Mouse (Mus musculus) limb, embryonic 15.5 days (tissue): ENCODE data around the gene Htr2a. TPM values are rescaled to one million over a fixed set of nuclear protein-coding genes. Genes with fewer than 3 reads are reported as not detected.

Source experiments
- ATAC-seq: fragments of 200-750 bp; cut with Nextera tagmentation; 2 replicates; pipeline ENCODE4 v1.8.0; 2017; ENCODE audit warnings: low read depth, moderate TSS enrichment; ENCODE audit not compliant: insufficient number of reproducible peaks, low FRiP score, low TSS enrichment
- H3K27ac ChIP-seq: fragments of 300-500 bp; sonication (generic); 2 replicates; pipeline ENCODE4 v1.5.1; 2015; ENCODE audit warnings: moderate library complexity, mild to moderate bottlenecking, inconsistent platforms
- H3K27me3 ChIP-seq: fragments of 300-500 bp; sonication (generic); 2 replicates; pipeline ENCODE4 v1.6.1; 2015; ENCODE audit warnings: inconsistent platforms
- H3K36me3 ChIP-seq: fragments of 300-500 bp; sonication (generic); 2 replicates; pipeline ENCODE4 v1.6.1; 2015; ENCODE audit warnings: inconsistent platforms
- H3K4me1 ChIP-seq: fragments of 300-500 bp; sonication (generic); 2 replicates; pipeline ENCODE4 v1.6.1; 2015; ENCODE audit warnings: inconsistent platforms
- H3K4me2 ChIP-seq: fragments of 300-500 bp; sonication (generic); 2 replicates; pipeline ENCODE4 v1.6.1; 2015; ENCODE audit warnings: mild to moderate bottlenecking, inconsistent platforms
- H3K4me3 ChIP-seq: fragments of 300-500 bp; sonication (generic); 2 replicates; pipeline ENCODE4 v1.5.1; 2015; ENCODE audit warnings: mild to moderate bottlenecking, inconsistent platforms
- H3K9ac ChIP-seq: fragments of 300-500 bp; sonication (generic); 2 replicates; pipeline ENCODE4 v1.6.1; 2015; ENCODE audit warnings: inconsistent platforms
- H3K9me3 ChIP-seq: fragments of 300-500 bp; sonication (generic); 2 replicates; pipeline ENCODE4 v1.6.1; 2016; ENCODE audit warnings: inconsistent platforms
- WGBS: fragments of 180-500 bp; shearing (Covaris S2); methylation state at CpG from one replicate; pipeline ENCODE4 v1.1.7; 2015; 5-methylcytosine and 5-hydroxymethylcytosine counted together
- polyA plus RNA-seq: library from polyadenylated mRNA; unstranded; fragments of >200 nt; fragmentation: Nextera tagmentation; extraction: Ambion mirVana; gene quantifications from 2 replicates; pipeline ENCODE4 v1.2.1, GENCODE M21; 2015

The Htr2a gene
- polyA plus RNA-seq, result 0.99 and 1.1 TPM in 2 replicates

- Histone ChIP-seq H3K4me3 (peak within 1 kb of the TSS; percentile 40), H3K27me3 (peaks cover 18% of the 10 kb centered on the region)
- under 1% methylated on average over 20 of the region's 20 CpGs for WGBS
Observed at GRCm38 (mm10) chr14:74640819-74641381, at the start of gene Htr2a. Htr2a (plus strand) TSS chr14:74640840.

DNA sequence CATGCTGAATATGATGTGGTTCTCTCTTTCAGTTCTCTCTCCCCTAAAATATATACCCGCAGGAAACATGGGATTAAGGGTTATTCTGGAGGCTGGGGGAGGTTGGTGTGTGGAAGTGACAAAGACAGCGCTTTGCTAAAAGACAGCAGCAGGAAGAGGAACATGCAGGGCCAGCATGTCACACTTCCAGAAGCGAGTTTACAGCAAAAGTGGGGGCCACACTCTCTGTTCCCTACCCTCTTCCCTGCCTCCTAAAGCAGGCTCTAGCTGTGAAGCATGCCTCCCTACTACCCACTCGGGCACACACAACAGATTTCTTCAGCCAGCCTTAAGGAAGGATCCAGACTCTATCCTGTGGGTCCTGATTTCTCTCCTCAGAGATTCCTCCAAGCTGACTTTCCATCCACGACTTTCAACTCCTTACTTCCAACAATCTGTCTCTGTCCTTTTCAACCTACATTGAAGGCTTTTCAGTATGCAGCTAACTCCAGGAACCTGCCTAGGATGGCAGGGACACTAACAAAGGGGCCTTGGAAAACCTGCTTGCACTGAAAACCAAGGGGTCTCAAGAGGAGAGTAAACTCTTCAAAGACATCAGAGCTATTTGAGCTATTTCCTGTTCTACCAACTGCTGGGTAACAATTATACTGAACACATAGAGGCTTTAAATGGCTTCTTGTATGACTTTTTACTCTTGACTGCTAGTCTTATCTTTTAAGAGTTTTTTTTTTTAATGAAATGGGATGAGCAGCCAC, 39.1 kb upstream of the Htr2a start:
- no peak overlapping the region for H3K4me3 ChIP-seq
- ATAC-seq, result no peak
- H3K27me3 ChIP-seq, result no peaks in the 10 kb centered on the region
- 63% methylated on average over 5 of the region's 5 CpGs for whole genome bisulfite sequencing
- no peaks in the 10 kb centered on the region for H3K9me3 ChIP-seq
- H3K4me2 ChIP-seq, result no peak overlapping the region
- H3K9ac ChIP-seq, result no peak overlapping the region
- no peaks in the 10 kb centered on the region for H3K36me3 ChIP-seq
- no peaks in the 10 kb centered on the region for H3K4me1 ChIP-seq
- no peak overlapping the region for H3K27ac ChIP-seq

More at GRCm38 (mm10) chr14:74640819-74641381, at the start of gene Htr2a:
- no peaks in the 10 kb centered on the region for H3K9me3 ChIP-seq
- H3K27ac ChIP-seq, result 0 out of 2 replicates have a peak within 1 kb of the TSS, but pooled peaks have one; percentile 3
- peaks cover 11% of the 10 kb centered on the region for H3K4me1 ChIP-seq
- peak within 1 kb of the TSS; percentile 57 for H3K4me2 ChIP-seq
- ATAC-seq, result no peak
- peak within 1 kb of the TSS; percentile 21; the same call in 1 of the 2 replicates for H3K9ac ChIP-seq
- H3K36me3 ChIP-seq, result no peaks in the 10 kb centered on the region

- Histone ChIP-seq H3K27me3 (no peaks in the 10 kb centered on the region), H3K4me2 (no peak overlapping the region), H3K4me3 (no peak overlapping the region), H3K27ac (no peak overlapping the region), H3K9me3 (no peaks in the 10 kb centered on the region), H3K4me1 (no peaks in the 10 kb centered on the region), H3K36me3 (no peaks in the 10 kb centered on the region), H3K9ac (no peak overlapping the region)
- ATAC-seq, result no peak
- WGBS, result 49% methylated on average over 7 of the region's 7 CpGs
Observed at GRCm38 (mm10) chr14:74602543-74602942, 38.1 kb upstream of the Htr2a start.

GRCm38 (mm10) chr14:74603131-74603766, 37.4 kb upstream of the Htr2a start:
- Histone ChIP-seq H3K4me3 (no peak overlapping the region), H3K9me3 (no peaks in the 10 kb centered on the region), H3K9ac (no peak overlapping the region), H3K4me1 (no peaks in the 10 kb centered on the region), H3K4me2 (no peak overlapping the region), H3K36me3 (no peaks in the 10 kb centered on the region), H3K27ac (no peak overlapping the region), H3K27me3 (no peaks in the 10 kb centered on the region)
- no peak for ATAC-seq
- 63% methylated on average over 7 of the region's 7 CpGs for WGBS

- H3K27me3 ChIP-seq, result no peaks in the 10 kb centered on the region
- H3K4me2 ChIP-seq, result no peak overlapping the region
- no peak overlapping the region for H3K9ac ChIP-seq
- no peak for ATAC-seq
- H3K9me3 ChIP-seq, result no peaks in the 10 kb centered on the region
- no peak overlapping the region for H3K4me3 ChIP-seq
- H3K36me3 ChIP-seq, result no peaks in the 10 kb centered on the region
- WGBS, result 82% methylated on average over 8 of the region's 8 CpGs
- no peak overlapping the region for H3K27ac ChIP-seq
- H3K4me1 ChIP-seq, result no peaks in the 10 kb centered on the region
Observed at GRCm38 (mm10) chr14:74611326-74611725, 29.3 kb upstream of the Htr2a start.

DNA sequence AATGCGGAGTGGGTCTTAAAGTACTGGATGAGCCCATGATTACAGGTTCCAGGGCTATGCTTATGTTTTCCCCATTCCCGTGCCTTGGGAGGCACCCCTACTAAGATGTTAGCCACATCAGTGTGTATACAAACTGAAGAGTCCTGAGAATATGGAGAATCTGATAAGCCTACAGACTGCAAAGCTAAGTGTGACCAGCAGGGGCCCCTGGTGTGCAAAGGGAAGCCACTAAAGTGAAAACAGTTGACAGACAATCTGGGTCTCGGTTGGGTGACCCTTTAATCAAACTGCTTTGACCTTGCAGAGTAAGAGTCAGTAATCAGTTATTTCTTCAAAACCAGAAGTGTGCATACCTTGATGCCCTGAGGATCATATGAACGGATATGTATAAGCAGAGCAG, 21.8 kb upstream of the Htr2a start:
- no peaks in the 10 kb centered on the region for H3K36me3 ChIP-seq
- no peak overlapping the region for H3K9ac ChIP-seq
- 59% methylated on average over 4 of the region's 4 CpGs for WGBS
- H3K4me3 ChIP-seq, result no peak overlapping the region
- H3K27ac ChIP-seq, result no peak overlapping the region
- no peak for ATAC-seq
- no peak overlapping the region for H3K4me2 ChIP-seq
- no peaks in the 10 kb centered on the region for H3K27me3 ChIP-seq
- no peaks in the 10 kb centered on the region for H3K4me1 ChIP-seq
- H3K9me3 ChIP-seq, result no peaks in the 10 kb centered on the region

- H3K9ac ChIP-seq, result no peak overlapping the region
- peaks cover 9% of the 10 kb centered on the region for H3K4me1 ChIP-seq
- H3K27me3 ChIP-seq, result peaks cover 15% of the 10 kb centered on the region; the same call in 1 of the 2 replicates
- H3K27ac ChIP-seq, result no peak overlapping the region
- no peak overlapping the region for H3K4me3 ChIP-seq
- 77% methylated on average over 4 of the region's 4 CpGs for WGBS
- H3K4me2 ChIP-seq, result no peak overlapping the region
- H3K36me3 ChIP-seq, result no peaks in the 10 kb centered on the region
- H3K9me3 ChIP-seq, result no peaks in the 10 kb centered on the region
- ATAC-seq, result no peak
Observed at GRCm38 (mm10) chr14:74638071-74638470, 2.6 kb upstream of the Htr2a start.

GRCm38 (mm10) chr14:74641668-74642230, 1.1 kb downstream of the Htr2a start:
- Histone ChIP-seq H3K4me2 (peak overlapping the region; percentile 57), H3K4me1 (peaks cover 11% of the 10 kb centered on the region), H3K9ac (0 out of 2 replicates have a peak overlapping the region, but pooled peaks have one; percentile 21), H3K27me3 (peaks cover 18% of the 10 kb centered on the region), H3K4me3 (peak overlapping the region; percentile 40), H3K27ac (no peak overlapping the region), H3K36me3 (no peaks in the 10 kb centered on the region), H3K9me3 (no peaks in the 10 kb centered on the region)
- 19% methylated on average over 17 of the region's 17 CpGs for WGBS
- ATAC-seq, result no peak

DNA sequence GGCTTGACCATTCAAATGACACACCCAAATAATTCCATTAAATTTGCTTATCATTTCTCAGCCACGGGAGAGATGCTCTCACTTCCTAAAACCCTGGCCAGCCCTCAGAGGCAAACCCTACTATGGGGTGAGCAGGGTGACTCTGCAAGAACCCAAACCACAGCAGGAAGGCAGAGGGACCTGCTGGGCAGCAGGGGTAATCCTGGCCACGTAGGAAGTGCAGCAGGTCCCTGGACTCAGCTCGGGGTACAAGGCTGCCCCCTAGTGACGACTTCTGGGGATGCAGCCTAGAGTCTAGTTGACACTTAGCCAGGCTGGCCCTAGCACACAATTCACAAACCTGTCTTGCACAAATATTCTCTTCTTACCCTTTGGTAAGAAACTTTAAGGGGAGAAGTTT, 2.7 kb downstream of the Htr2a start:
- peaks cover 18% of the 10 kb centered on the region for H3K27me3 ChIP-seq
- WGBS, result 2% methylated on average over 4 of the region's 4 CpGs

GRCm38 (mm10) chr14:74646107-74646793, 5.6 kb downstream of the Htr2a start:
- Histone ChIP-seq H3K27ac (no peak overlapping the region), H3K4me2 (no peak overlapping the region), H3K27me3 (peaks cover 7% of the 10 kb centered on the region; the same call in 1 of the 2 replicates), H3K4me3 (no peak overlapping the region), H3K4me1 (peaks cover 4% of the 10 kb centered on the region; the same call in 1 of the 2 replicates), H3K9me3 (no peaks in the 10 kb centered on the region), H3K36me3 (no peaks in the 10 kb centered on the region), H3K9ac (no peak overlapping the region)
- 62% methylated on average over 11 of the region's 11 CpGs for WGBS
- ATAC-seq, result no peak

More for the DNA sequence above, 2.7 kb downstream of the Htr2a start:
- Histone ChIP-seq H3K36me3 (no peaks in the 10 kb centered on the region), H3K9ac (no peak overlapping the region), H3K4me2 (peak overlapping the region; percentile 57), H3K27ac (no peak overlapping the region), H3K9me3 (no peaks in the 10 kb centered on the region), H3K4me3 (peak overlapping the region; percentile 40), H3K4me1 (peaks cover 11% of the 10 kb centered on the region)
- no peak for ATAC-seq

DNA sequence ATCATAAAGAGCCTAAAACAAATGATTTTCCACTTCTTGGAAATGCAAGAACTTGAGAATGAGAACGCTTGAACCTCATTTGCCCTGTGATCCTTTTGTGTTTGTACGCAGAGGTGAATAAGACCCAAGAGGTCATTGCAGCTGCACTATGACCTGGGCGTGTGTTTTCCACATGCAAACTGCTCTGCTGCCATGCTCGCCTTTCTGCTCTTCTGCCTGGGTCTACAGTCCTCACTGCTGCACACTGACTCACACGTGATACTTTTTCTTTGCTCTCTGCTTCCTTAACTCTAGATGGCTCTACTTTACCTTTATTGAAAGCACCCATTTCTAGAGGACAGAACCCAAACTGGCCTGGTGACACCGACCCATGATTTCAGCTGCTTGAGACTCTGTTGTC, 9.4 kb downstream of the Htr2a start:
- 84% methylated on average over 6 of the region's 6 CpGs for WGBS
- H3K9ac ChIP-seq, result no peak overlapping the region
- no peak for ATAC-seq
- H3K9me3 ChIP-seq, result no peaks in the 10 kb centered on the region
- H3K4me1 ChIP-seq, result no peaks in the 10 kb centered on the region
- no peaks in the 10 kb centered on the region for H3K36me3 ChIP-seq
- no peak overlapping the region for H3K4me3 ChIP-seq
- no peak overlapping the region for H3K4me2 ChIP-seq
- H3K27ac ChIP-seq, result no peak overlapping the region
- no peaks in the 10 kb centered on the region for H3K27me3 ChIP-seq
